Mouse (Mus musculus): Measurements from ENCODE around the gene Idh3b. TPM values are rescaled to one million over a fixed set of nuclear protein-coding genes. Genes with fewer than 3 reads are reported as not detected.

Gene Idh3b
- total RNA-seq, 2 experiments from 2014 or later = 316 to 319 TPM

- DNase-seq (ENCODE audit: low spot score in 2 of 2) = no peak
These were observed 16.3 kb downstream of the Idh3b start for GRCm38 (mm10) chr2:130268074-130268473.

GRCm38 (mm10) chr2:130265520-130265919 is 18.8 kb downstream of the Idh3b start:
- DNase-seq (ENCODE audit: low spot score in 2 of 2) = no peak

GRCm38 (mm10) chr2:130262398-130262797 is 21.9 kb downstream of the Idh3b start:
- DNase-seq (ENCODE audit: low spot score in 2 of 2) = no peak

GRCm38 (mm10) chr2:130261914-130262313 is 22.4 kb downstream of the Idh3b start:
- DNase-seq (ENCODE audit: low spot score in 2 of 2) = no peak

GRCm38 (mm10) chr2:130260822-130261221 is 23.5 kb downstream of the Idh3b start:
- no peak for DNase-seq (ENCODE audit: low spot score in 2 of 2)

- peak in 1 of 2 experiments; percentile 42 for DNase-seq (ENCODE audit: low spot score in 2 of 2)
These were observed 27.6 kb downstream of the Idh3b start for GRCm38 (mm10) chr2:130256762-130257161.

GRCm38 (mm10) chr2:130248226-130248625 is 36.1 kb downstream of the Idh3b start:
- DNase-seq (ENCODE audit: low spot score in 2 of 2) = no peak

- DNase-seq (ENCODE audit: low spot score in 2 of 2) = peak in 1 of 2 experiments; percentile 70
These were observed 37.4 kb downstream of the Idh3b start for GRCm38 (mm10) chr2:130246912-130247311.

Other genes with a start within 250 kb of the Idh3b start
- gene Tgm6, start 172.1 kb downstream of the Idh3b start, total RNA-seq (2021) = under 1 TPM in 1 of 2 experiments, not detected in 1; 0.17 TPM
- 100 to 1,000 TPM; 113 to 115 TPM for gene Snrpb, start 105.1 kb downstream of the Idh3b start, total RNA-seq (2021)
- gene Tmc2, start 89.4 kb downstream of the Idh3b start, total RNA-seq (2021) = under 1 TPM in 1 of 2 experiments, not detected in 1; 0.12 TPM
- 100 to 1,000 TPM; 122 to 153 TPM for gene Nop56, start 10.1 kb downstream of the Idh3b start, total RNA-seq (2021)
- gene Ebf4, start 10.6 kb upstream of the Idh3b start, total RNA-seq (2021) = 1 to 10 TPM; 9.1 to 10.0 TPM
- 1 to 10 TPM; 5.8 to 7.3 TPM for gene Cpxm1, start 113.0 kb upstream of the Idh3b start, total RNA-seq (2021)
- not detected for gene Gm28372, start 120.7 kb upstream of the Idh3b start, total RNA-seq (2021)
- not detected for gene 1700020A23Rik, start 120.7 kb upstream of the Idh3b start, total RNA-seq (2021)
- not detected for gene Tmem239, start 121.9 kb upstream of the Idh3b start, total RNA-seq (2021)
- 10 to 100 TPM; 85.2 to 87.8 TPM for gene Vps16, start 139.8 kb upstream of the Idh3b start, total RNA-seq (2021)
- 10 to 100 TPM; 23.1 to 23.4 TPM for gene Pced1a, start 140.2 kb upstream of the Idh3b start, total RNA-seq (2021)
- 100 to 1,000 TPM; 327 to 330 TPM for gene Ptpra, start 165.7 kb upstream of the Idh3b start, total RNA-seq (2021)